Comparison of ENCODE assay signal across 8 mouse cellular contexts in the genomic region with DNA sequence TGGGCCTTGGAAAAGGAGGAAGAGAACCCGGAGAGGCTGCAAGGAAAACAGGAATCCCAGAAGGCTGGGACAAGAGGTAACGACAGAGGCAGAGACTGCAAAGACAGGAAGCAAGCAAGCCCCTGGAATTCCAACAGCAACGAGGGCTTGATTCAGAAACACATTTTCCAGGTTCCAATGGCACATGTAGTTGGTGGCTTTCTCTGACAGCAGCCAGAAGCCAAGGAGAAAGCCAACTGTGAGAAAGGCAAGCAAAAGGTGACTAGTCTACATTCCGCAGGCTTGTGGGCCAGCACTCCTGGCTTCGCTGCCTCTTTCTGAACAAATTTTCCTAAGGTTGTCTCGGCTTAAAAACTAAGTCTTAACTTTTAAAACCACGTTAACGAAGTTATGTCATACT. TPM values are rescaled to one million over a fixed set of nuclear protein-coding genes. Genes with fewer than 3 reads are reported as not detected.
A peak's percentile ranks its signal among the peaks of the same experiment; 100 is the strongest.
DNase-seq lines count a peak whose midpoint lies in the region; ATAC-seq and TF ChIP-seq lines count a peak whose summit lies in the region.

No protein-coding gene starts in this region.

- H3K36me3 ChIP-seq in C2C12 (ENCODE audit: control insufficient read depth, insufficient read depth), result peaks cover 15% of the 10 kb centered on the region
- peaks cover 15% of the 10 kb centered on the region for H3K36me3 ChIP-seq in embryonic facial prominence, embryonic 14.5 days (ENCODE audit: control insufficient read depth, insufficient read depth, low read length)
- 0 out of 2 replicates have a peak, but pooled peaks cover 6% of the 10 kb centered on the region for H3K36me3 ChIP-seq in hindbrain, postnatal 0 days (ENCODE audit: insufficient read depth, low read length)
- H3K36me3 ChIP-seq in midbrain, embryonic 15.5 days (replicated peaks), result peaks cover 6% of the 10 kb centered on the region; the same call in 1 of the 2 replicates

- H3K4me1 ChIP-seq in embryonic facial prominence, embryonic 14.5 days (ENCODE audit: control insufficient read depth, insufficient read depth, low read length), result no peaks in the 10 kb centered on the region
- H3K4me1 ChIP-seq in hindbrain, postnatal 0 days (ENCODE audit: insufficient read depth, low read length), result 0 out of 2 replicates have a peak, but pooled peaks cover 3% of the 10 kb centered on the region
- peaks cover 14% of the 10 kb centered on the region for H3K4me1 ChIP-seq in midbrain, embryonic 15.5 days

- peaks cover 3% of the 10 kb centered on the region for H3K79me3 ChIP-seq in C2C12 (ENCODE audit: low read depth)

- no peak for DNase-seq in frontal cortex, postnatal 25 days (ENCODE audit: low spot score in 2 of 2)
- DNase-seq in embryonic facial prominence, embryonic 14.5 days (ENCODE audit: low spot score), result no peak
- no peak for DNase-seq in hindbrain, postnatal 0 days (ENCODE audit: low spot score)
- no peak for DNase-seq in left cerebral cortex, postnatal 14 days (ENCODE audit: low spot score in 2 of 2)
- no peak for DNase-seq in frontal cortex, postnatal 14 days (ENCODE audit: low spot score in 2 of 2)

- 0 out of 2 replicates have a peak, but pooled peaks have one; percentile 18 for ATAC-seq in frontal cortex, adult (ENCODE audit: low TSS enrichment)
- ATAC-seq in embryonic facial prominence, embryonic 14.5 days (ENCODE audit: low read depth), result no peak
- no peak for ATAC-seq in hindbrain, postnatal 0 days
- no peak for ATAC-seq in midbrain, embryonic 15.5 days (replicated peaks)

- no peaks in the 10 kb centered on the region for H3K27me3 ChIP-seq in C2C12 (ENCODE audit: control insufficient read depth, insufficient read depth, insufficient read length)
- H3K27me3 ChIP-seq in embryonic facial prominence, embryonic 14.5 days (replicated peaks; ENCODE audit: control insufficient read depth, insufficient read depth, low read length), result no peaks in the 10 kb centered on the region
- no peaks in the 10 kb centered on the region for H3K27me3 ChIP-seq in hindbrain, postnatal 0 days (ENCODE audit: insufficient read depth, low read length)
- H3K27me3 ChIP-seq in midbrain, embryonic 15.5 days (replicated peaks), result no peaks in the 10 kb centered on the region

- H3ac ChIP-seq in C2C12 (ENCODE audit: control insufficient read depth, insufficient read length, low read depth), result peak overlapping the region; percentile 60

- H3K4me2 ChIP-seq in embryonic facial prominence, embryonic 14.5 days (ENCODE audit: low read depth, low read length), result peak overlapping the region; percentile 87
- peak overlapping the region; percentile 66 for H3K4me2 ChIP-seq in hindbrain, postnatal 0 days (ENCODE audit: low read depth, low read length)
- peak overlapping the region; percentile 82 for H3K4me2 ChIP-seq in midbrain, embryonic 15.5 days

- WGBS in embryonic facial prominence, embryonic 14.5 days, result 5% methylated on average over 8 of the region's 8 CpGs
- 8% methylated on average over 8 of the region's 8 CpGs for WGBS in hindbrain, postnatal 0 days
- WGBS in midbrain, embryonic 15.5 days, result 12% methylated on average over 8 of the region's 8 CpGs

- peak overlapping the region; percentile 69 for H3K9ac ChIP-seq in embryonic facial prominence, embryonic 14.5 days (ENCODE audit: low read depth, low read length)
- peak overlapping the region; percentile 37 for H3K9ac ChIP-seq in hindbrain, postnatal 0 days (replicated peaks; ENCODE audit: low read length)
- H3K9ac ChIP-seq in midbrain, embryonic 15.5 days, result peak overlapping the region; percentile 42

- H3K4me3 ChIP-seq in C2C12 (ENCODE audit: insufficient read depth, poor library complexity, severe bottlenecking), result peak overlapping the region; percentile 50
- H3K4me3 ChIP-seq in embryonic facial prominence, embryonic 14.5 days (ENCODE audit: low read depth, low read length), result peak overlapping the region; percentile 58
- peak overlapping the region; percentile 45 for H3K4me3 ChIP-seq in hindbrain, postnatal 0 days (ENCODE audit: low read length)
- H3K4me3 ChIP-seq in midbrain, embryonic 15.5 days, result peak overlapping the region; percentile 62

- H3K9me3 ChIP-seq in embryonic facial prominence, embryonic 14.5 days (ENCODE audit: control insufficient read depth, low read length), result no peaks in the 10 kb centered on the region
- H3K9me3 ChIP-seq in hindbrain, postnatal 0 days (ENCODE audit: low read length), result no peaks in the 10 kb centered on the region
- no peaks in the 10 kb centered on the region for H3K9me3 ChIP-seq in midbrain, embryonic 15.5 days

- peaks cover 9% of the 10 kb centered on the region for H3K79me2 ChIP-seq in C2C12 (ENCODE audit: control insufficient read depth, insufficient read depth)

- no peak for TF ChIP-seq CTCF in C2C12 (IDR thresholded peaks at IDR 0.05; ENCODE audit: control insufficient read depth, insufficient read depth, insufficient read length)
- TF ChIP-seq CTCF in hindbrain, postnatal 0 days (IDR thresholded peaks at IDR 0.05; ENCODE audit: low read depth), result no peak

- intact Hi-C loops in left cerebral cortex, postnatal 14 days (cut with DNase I), result no loop called here

- H3K27ac ChIP-seq in embryonic facial prominence, embryonic 14.5 days (replicated peaks; ENCODE audit: low read depth, low read length), result 0 out of 2 replicates have a peak overlapping the region, but pooled peaks have one; percentile 0
- H3K27ac ChIP-seq in hindbrain, postnatal 0 days, result peak overlapping the region; percentile 21; the same call in 1 of the 2 replicates
- H3K27ac ChIP-seq in midbrain, embryonic 15.5 days, result no peak overlapping the region

TF ChIP-seq in C2C12, 6 proteins besides CTCF, POLR2A, EP300 and RAD21:
- no peak for TF ChIP-seq USF1 (IDR thresholded peaks at IDR 0.05; ENCODE audit: low read depth)
- TF ChIP-seq CEBPB (IDR thresholded peaks at IDR 0.05; ENCODE audit: low read depth), result no peak
- no peak for TF ChIP-seq MYOD1 (IDR thresholded peaks at IDR 0.05; ENCODE audit: control insufficient read depth, insufficient read length, low read depth)
- no peak for TF ChIP-seq FOSL1 (IDR thresholded peaks at IDR 0.05; ENCODE audit: insufficient read depth, low read length, poor library complexity, severe bottlenecking)
- TF ChIP-seq MYOG (IDR thresholded peaks at IDR 0.05; ENCODE audit: control insufficient read depth, extremely low read depth, insufficient read length), result no peak
- TF ChIP-seq MAX (IDR thresholded peaks at IDR 0.05), result no peak

RNA-seq across cellular contexts. Expression of gene Podn, which starts 25.5 kb away (rescaled TPM):
- polyA plus RNA-seq in C2C12 (2012; fragmentation: generic; extraction: Trizol), result 0.02 TPM
- 5.5 and 6.4 TPM in 2 replicates for polyA plus RNA-seq in embryonic facial prominence, embryonic 14.5 days (2014; fragmentation: Nextera tagmentation; extraction: Ambion mirVana)
- 2.5 and 4.0 TPM in 2 replicates for total RNA-seq in hindbrain, postnatal 0 days (2014; rRNA removed)
- 0.74 and 1.2 TPM in 2 replicates for polyA plus RNA-seq in hindbrain, postnatal 0 days (2015; fragmentation: Nextera tagmentation; extraction: Ambion mirVana)
- polyA plus RNA-seq in midbrain, embryonic 15.5 days (2015; fragmentation: Nextera tagmentation; extraction: Ambion mirVana), result 0.23 and 0.42 TPM in 2 replicates
- total RNA-seq in left cerebral cortex, postnatal 14 days (2021), result 1 to 10 TPM; 7.1 to 7.4 TPM
